Mouse (Mus musculus): ENCODE measurements around the gene Mblac1. TPM values are rescaled to one million over a fixed set of nuclear protein-coding genes. Genes with fewer than 3 reads are reported as not detected.
"Not testable (repeated sequence)": the region's sequence is repeated elsewhere in the genome, so short reads cannot be mapped to it uniquely, and the experiment has no call there.

Mblac1 gene
- polyA plus RNA-seq, 1 experiment from 2014 or later: 10.5 TPM

GRCm38 (mm10) chr5:138173217-138173616, 20.9 kb upstream of the Mblac1 start:
- peaks cover 27% of the 10 kb centered on the region for H3K4me1 ChIP-seq
- H3K9ac ChIP-seq: no peak overlapping the region
- WGBS: 74% methylated on average over 3 of the region's 3 CpGs
- H3K4me2 ChIP-seq: peak overlapping the region; percentile 78
- no peak for ATAC-seq (replicated peaks; ENCODE audit: low FRiP score)
- H3K9me3 ChIP-seq (replicated peaks): no peaks in the 10 kb centered on the region
- peak overlapping the region; percentile 72 for H3K4me3 ChIP-seq (replicated peaks)
- no peaks in the 10 kb centered on the region for H3K27me3 ChIP-seq
- H3K36me3 ChIP-seq: peaks cover 65% of the 10 kb centered on the region
- H3K27ac ChIP-seq: no peak overlapping the region; the same call in 1 of the 2 replicates

DNA sequence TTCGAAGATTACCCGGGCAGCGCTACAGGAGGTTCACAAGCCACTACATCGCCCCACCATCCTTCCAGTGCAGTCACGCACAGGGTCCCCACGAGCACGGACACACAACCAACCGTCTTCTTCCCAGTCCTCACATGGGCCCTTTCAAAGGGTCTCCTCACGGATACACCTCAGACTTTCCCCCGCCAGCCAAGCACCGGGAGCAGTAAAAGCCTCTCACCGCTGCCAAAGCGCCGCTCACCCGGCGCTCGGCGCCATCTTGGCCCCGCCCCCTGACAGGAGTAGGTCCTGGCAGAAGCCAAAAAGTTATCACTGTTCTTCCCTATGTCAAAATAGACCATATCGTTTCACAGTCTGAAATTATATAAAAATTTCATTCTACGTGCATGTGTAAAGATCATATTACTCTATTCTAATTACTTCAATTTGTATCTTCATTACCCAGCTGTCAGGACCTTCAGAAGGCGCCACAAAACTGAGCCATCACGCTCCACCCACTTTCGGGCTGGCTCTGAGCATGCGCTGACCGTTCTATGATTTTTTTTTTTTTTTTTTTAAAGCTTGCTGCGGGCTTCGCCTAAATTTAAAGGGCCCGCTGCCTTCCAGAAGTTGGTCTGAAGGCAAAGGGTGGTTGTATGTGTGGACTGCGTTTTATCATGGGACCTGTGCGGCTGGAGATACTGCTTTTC, 7.0 kb upstream of the Mblac1 start, which contains the start of the genes Taf6 and Cnpy4:
Gene Taf6 (minus strand): TSS at position 502 of the 689 bp plus-strand sequence.
Gene Cnpy4 (plus strand): TSS at position 536 of the 689 bp plus-strand sequence.
- no peaks in the 10 kb centered on the region for H3K9me3 ChIP-seq (replicated peaks)
- peak within 1 kb of the TSS; percentile 83 for H3K9ac ChIP-seq
- H3K4me2 ChIP-seq: peak within 1 kb of the TSS; percentile 79
- H3K4me3 ChIP-seq (replicated peaks): peak within 1 kb of the TSS; percentile 87
- no peaks in the 10 kb centered on the region for H3K27me3 ChIP-seq
- under 1% methylated on average over 31 of the region's 31 CpGs for WGBS
- ATAC-seq (replicated peaks; ENCODE audit: low FRiP score): peak; percentile 88
- H3K27ac ChIP-seq: peak within 1 kb of the TSS; percentile 84
- H3K36me3 ChIP-seq: peaks cover 56% of the 10 kb centered on the region
- H3K4me1 ChIP-seq: peaks cover 15% of the 10 kb centered on the region

- H3K27me3 ChIP-seq: no peaks in the 10 kb centered on the region
- H3K36me3 ChIP-seq: peaks cover 54% of the 10 kb centered on the region
- peak overlapping the region; percentile 79 for H3K4me2 ChIP-seq
- ATAC-seq (replicated peaks; ENCODE audit: low FRiP score): peak; percentile 86
- peak overlapping the region; percentile 84 for H3K27ac ChIP-seq
- no peaks in the 10 kb centered on the region for H3K9me3 ChIP-seq (replicated peaks)
- H3K9ac ChIP-seq: peak overlapping the region; percentile 83
- peaks cover 15% of the 10 kb centered on the region for H3K4me1 ChIP-seq
- 1% methylated on average over 10 of the region's 10 CpGs for WGBS
- peak overlapping the region; percentile 87 for H3K4me3 ChIP-seq (replicated peaks)
Measured at GRCm38 (mm10) chr5:138187661-138188306, 6.3 kb upstream of the Mblac1 start.

DNA sequence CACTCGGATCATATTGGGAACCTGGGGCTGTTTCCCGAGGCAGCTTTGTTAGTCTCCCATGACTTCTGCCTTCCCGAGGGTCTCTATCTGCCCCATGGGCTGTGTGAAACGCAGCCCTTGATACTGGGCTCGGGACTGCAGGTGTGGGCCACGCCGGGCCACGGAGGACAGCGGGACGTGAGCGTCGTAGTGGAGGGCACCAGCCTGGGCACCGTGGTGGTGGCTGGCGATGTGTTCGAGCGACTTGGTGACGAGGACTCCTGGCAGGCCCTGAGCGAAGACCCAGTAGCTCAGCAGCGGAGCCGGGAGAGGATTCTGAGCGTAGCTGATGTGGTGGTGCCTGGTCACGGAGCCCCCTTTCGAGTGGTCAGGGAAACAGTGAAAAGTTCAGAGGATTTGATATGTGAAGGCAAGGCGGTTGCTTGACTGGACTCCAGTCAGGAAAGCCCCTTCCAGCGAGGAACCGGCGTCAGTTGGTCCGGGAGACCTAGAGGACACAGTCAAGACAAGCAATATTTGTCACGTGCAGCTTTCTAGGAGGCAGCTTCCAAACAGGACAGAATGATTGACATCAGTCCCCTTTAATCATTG, 736 bp downstream of the Mblac1 start:
- no peaks in the 10 kb centered on the region for H3K9me3 ChIP-seq (replicated peaks)

DNA sequence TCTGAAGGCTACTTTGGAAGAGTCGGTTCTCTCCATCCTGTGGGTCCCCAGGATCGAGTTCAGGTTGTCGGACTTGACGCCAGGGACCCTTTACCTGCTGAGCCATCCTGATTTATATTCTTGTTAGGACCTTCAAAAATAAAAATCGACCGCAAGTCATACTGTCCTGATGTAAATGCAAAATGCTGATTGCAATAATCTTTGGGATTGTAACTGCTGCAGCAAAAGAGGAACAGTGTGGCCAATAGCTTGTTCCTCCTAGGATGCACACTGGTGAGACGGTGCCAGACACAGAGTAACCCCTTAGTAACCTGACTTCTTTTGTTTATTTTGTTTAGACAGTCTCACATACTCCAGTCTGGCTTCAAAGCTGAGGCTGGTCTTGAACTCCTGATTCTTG, 1.3 kb downstream of the Mblac1 start:
- Histone ChIP-seq H3K9ac (no peak overlapping the region; the same call in 1 of the 2 replicates), H3K9me3 (replicated peaks) (no peaks in the 10 kb centered on the region)
- WGBS: 68% methylated on average over 7 of the region's 7 CpGs

More for the DNA sequence above, 736 bp downstream of the Mblac1 start:
- Histone ChIP-seq H3K4me2 (peak overlapping the region; percentile 94), H3K36me3 (peaks cover 28% of the 10 kb centered on the region), H3K4me3 (replicated peaks) (peak overlapping the region; percentile 62), H3K9ac (peak overlapping the region; percentile 70), H3K27me3 (no peaks in the 10 kb centered on the region), H3K4me1 (peaks cover 10% of the 10 kb centered on the region), H3K27ac (peak overlapping the region; percentile 82)
- WGBS: under 1% methylated on average over 29 of the region's 29 CpGs
- peak; percentile 74 for ATAC-seq (replicated peaks; ENCODE audit: low FRiP score)

DNA sequence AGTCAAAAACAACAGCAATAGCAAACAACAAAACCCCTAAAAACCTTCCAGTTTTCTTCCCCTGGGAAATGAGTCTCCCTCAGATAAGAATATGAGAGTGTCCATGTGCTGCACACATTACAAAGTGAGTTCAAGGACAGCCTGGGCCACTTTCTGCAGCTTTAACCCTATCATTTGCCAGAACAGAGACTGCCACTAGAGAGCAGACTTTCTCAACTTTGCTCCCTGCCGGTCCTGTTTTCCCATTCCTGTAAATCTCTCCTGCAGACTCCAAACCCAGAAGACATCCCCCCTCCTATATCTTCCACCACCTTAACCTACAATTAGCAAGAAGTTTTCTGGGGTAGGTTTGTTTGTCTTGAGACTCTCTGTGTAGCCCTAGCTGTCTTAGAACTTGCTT, 5.5 kb downstream of the Mblac1 start:
- Histone ChIP-seq H3K27me3 (no peaks in the 10 kb centered on the region), H3K9me3 (replicated peaks) (peaks cover 3% of the 10 kb centered on the region; the same call in 1 of the 2 replicates), H3K4me3 (replicated peaks) (no peak overlapping the region), H3K4me2 (no peak overlapping the region), H3K4me1 (peaks cover 10% of the 10 kb centered on the region), H3K27ac (no peak overlapping the region), H3K36me3 (no peaks in the 10 kb centered on the region), H3K9ac (no peak overlapping the region)
- ATAC-seq (replicated peaks; ENCODE audit: low FRiP score): no peak
- WGBS: 12% methylated on average over 1 of the region's 1 CpGs

More for the DNA sequence above, 1.3 kb downstream of the Mblac1 start:
- no peak for ATAC-seq (replicated peaks; ENCODE audit: low FRiP score)
- Histone ChIP-seq H3K27ac (0 out of 2 replicates have a peak overlapping the region, but pooled peaks have one; percentile 82), H3K4me3 (replicated peaks) (peak overlapping the region; percentile 62), H3K4me2 (peak overlapping the region; percentile 94), H3K27me3 (no peaks in the 10 kb centered on the region), H3K4me1 (peaks cover 10% of the 10 kb centered on the region), H3K36me3 (peaks cover 22% of the 10 kb centered on the region)

DNA sequence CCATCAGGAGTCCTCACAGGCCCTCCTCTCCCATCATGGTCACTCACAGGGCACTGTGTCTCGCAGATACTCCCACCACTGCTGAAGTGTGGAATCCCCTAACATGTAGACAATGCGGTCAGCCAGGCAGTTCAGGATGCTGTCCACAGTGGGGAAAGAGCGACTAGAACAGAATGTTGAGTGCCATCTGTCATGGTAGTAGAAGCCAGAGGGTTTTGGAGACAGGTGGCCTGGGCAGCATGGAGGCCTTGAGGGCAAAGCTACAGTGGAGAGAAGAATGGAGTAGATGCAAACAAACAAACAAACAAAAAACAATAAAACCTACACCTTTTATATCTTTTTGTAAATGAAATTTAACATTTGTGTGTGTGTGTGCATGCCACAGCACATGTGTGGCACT, 8.0 kb downstream of the Mblac1 start:
- Histone ChIP-seq H3K4me3 (replicated peaks) (no peak overlapping the region), H3K9ac (no peak overlapping the region), H3K36me3 (no peaks in the 10 kb centered on the region), H3K27ac (no peak overlapping the region), H3K4me2 (no peak overlapping the region), H3K9me3 (replicated peaks) (peaks cover 6% of the 10 kb centered on the region), H3K4me1 (no peaks in the 10 kb centered on the region), H3K27me3 (no peaks in the 10 kb centered on the region)
- no peak for ATAC-seq (replicated peaks; ENCODE audit: low FRiP score)
- WGBS: 88% methylated on average over 3 of the region's 3 CpGs

DNA sequence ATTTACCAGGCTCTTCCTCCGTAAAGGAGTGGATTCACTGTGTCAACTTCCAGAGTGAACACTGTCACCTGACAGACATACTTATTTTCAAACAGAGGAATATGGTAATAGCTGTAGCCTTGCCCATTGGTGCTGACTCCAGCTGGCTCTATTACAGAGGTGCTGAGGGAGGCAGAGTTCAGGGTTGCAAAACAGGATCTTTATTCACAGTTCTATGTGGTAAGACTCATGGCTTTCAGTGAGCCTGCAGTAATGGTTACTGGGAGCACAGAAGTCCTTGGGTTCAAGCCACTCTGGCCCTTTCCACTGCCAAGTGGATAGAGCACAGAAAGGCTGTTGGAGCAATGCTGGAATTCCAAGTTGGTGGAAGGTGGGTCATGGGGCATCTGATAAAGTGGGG, 13.1 kb downstream of the Mblac1 start:
- ATAC-seq (replicated peaks; ENCODE audit: low FRiP score): no peak
- Histone ChIP-seq H3K9me3 (replicated peaks) (peaks cover 6% of the 10 kb centered on the region), H3K27me3 (no peaks in the 10 kb centered on the region), H3K4me2 (no peak overlapping the region), H3K36me3 (no peaks in the 10 kb centered on the region), H3K9ac (no peak overlapping the region), H3K27ac (no peak overlapping the region), H3K4me3 (replicated peaks) (no peak overlapping the region), H3K4me1 (no peaks in the 10 kb centered on the region)
- 86% methylated on average over 1 of the region's 1 CpGs for WGBS

DNA sequence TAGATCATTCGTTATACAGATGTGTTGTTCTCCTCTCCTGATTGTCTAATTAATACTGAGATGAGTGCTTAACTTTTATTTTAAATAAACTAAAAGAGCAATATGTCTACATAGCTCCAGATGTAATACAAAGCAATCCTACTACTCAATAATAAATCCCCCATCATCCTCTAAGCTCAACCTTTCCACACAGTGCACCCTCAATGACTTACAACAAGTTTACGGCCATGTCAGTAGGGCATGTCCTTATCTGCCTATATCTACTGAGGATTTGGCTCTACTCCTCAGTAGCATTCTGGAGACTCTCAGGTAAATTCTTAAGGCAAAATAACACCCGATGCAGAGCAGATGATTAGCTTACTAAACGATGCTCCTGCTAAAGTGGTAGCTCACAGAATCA, 13.8 kb downstream of the Mblac1 start:
- no peak overlapping the region for H3K27ac ChIP-seq
- no peaks in the 10 kb centered on the region for H3K36me3 ChIP-seq
- H3K4me1 ChIP-seq: no peaks in the 10 kb centered on the region

GRCm38 (mm10) chr5:138216632-138217031, 22.5 kb downstream of the Mblac1 start:
- not testable (repeated sequence) for ATAC-seq (replicated peaks; ENCODE audit: low FRiP score); H3K4me3 ChIP-seq (replicated peaks); H3K9ac ChIP-seq; H3K4me2 ChIP-seq; H3K27me3 ChIP-seq; H3K4me1 ChIP-seq; H3K36me3 ChIP-seq; H3K27ac ChIP-seq
- 94% methylated on average over 13 of the region's 13 CpGs for WGBS
- peaks cover 22% of the 10 kb centered on the region for H3K9me3 ChIP-seq (replicated peaks)

More for the DNA sequence above, 13.8 kb downstream of the Mblac1 start:
- H3K4me3 ChIP-seq (replicated peaks): no peak overlapping the region
- no peak overlapping the region for H3K9ac ChIP-seq
- no peak overlapping the region for H3K4me2 ChIP-seq
- ATAC-seq (replicated peaks; ENCODE audit: low FRiP score): no peak
- H3K27me3 ChIP-seq: no peaks in the 10 kb centered on the region
- 76% methylated on average over 4 of the region's 4 CpGs for WGBS
- H3K9me3 ChIP-seq (replicated peaks): peaks cover 6% of the 10 kb centered on the region

- WGBS: 25% methylated on average over 2 of the region's 2 CpGs
- H3K4me3 ChIP-seq (replicated peaks): no peak overlapping the region
- peak; percentile 54; the same call in 1 of the 2 replicates for ATAC-seq (replicated peaks; ENCODE audit: low FRiP score)
- peaks cover 5% of the 10 kb centered on the region; the same call in 1 of the 2 replicates for H3K4me1 ChIP-seq
- H3K9ac ChIP-seq: no peak overlapping the region
- no peaks in the 10 kb centered on the region for H3K27me3 ChIP-seq
- H3K27ac ChIP-seq: peak overlapping the region; percentile 87
- H3K4me2 ChIP-seq: no peak overlapping the region
- peaks cover 16% of the 10 kb centered on the region for H3K9me3 ChIP-seq (replicated peaks)
- H3K36me3 ChIP-seq: no peaks in the 10 kb centered on the region
Measured at GRCm38 (mm10) chr5:138219864-138220263, 25.8 kb downstream of the Mblac1 start.

GRCm38 (mm10) chr5:138222111-138222510, 28.0 kb downstream of the Mblac1 start:
- H3K27ac ChIP-seq: no peak overlapping the region
- H3K4me3 ChIP-seq (replicated peaks): no peak overlapping the region
- no peaks in the 10 kb centered on the region for H3K27me3 ChIP-seq
- no peak overlapping the region for H3K9ac ChIP-seq
- H3K9me3 ChIP-seq (replicated peaks): no peaks in the 10 kb centered on the region
- H3K36me3 ChIP-seq: no peaks in the 10 kb centered on the region
- 25% methylated on average over 4 of the region's 4 CpGs for WGBS
- peaks cover 5% of the 10 kb centered on the region; the same call in 1 of the 2 replicates for H3K4me1 ChIP-seq
- no peak overlapping the region for H3K4me2 ChIP-seq
- ATAC-seq (replicated peaks; ENCODE audit: low FRiP score): peak; percentile 66; the same call in 1 of the 2 replicates
